Mouse (Mus musculus) cerebellum, adult 2 months (tissue): ENCODE results near the gene Chrna10.

Experiments
- CTCF ChIP-seq: fragments of 200-500 bp; IDR thresholded peaks from 2 replicates; pipeline ENCODE4 v1.5.1; 2011; ENCODE audit warnings: low read depth, mild to moderate bottlenecking, control low read depth, low read length, moderate library complexity, borderline replicate concordance; ENCODE audit not compliant: insufficient read depth
- POLR2A ChIP-seq: fragments of 200-500 bp; IDR thresholded peaks from 2 replicates; pipeline ENCODE4 v1.6.1; 2011; ENCODE audit warnings: low read length, control low read depth, borderline replicate concordance; ENCODE audit not compliant: insufficient read depth

GRCm38 (mm10) chr7:102100868-102101267, 15.8 kb downstream of the Chrna10 start:
- no peak for TF ChIP-seq POLR2A
- TF ChIP-seq CTCF = no peak
